ENCODE assay signal across 10 mouse cellular contexts in the genomic region with DNA sequence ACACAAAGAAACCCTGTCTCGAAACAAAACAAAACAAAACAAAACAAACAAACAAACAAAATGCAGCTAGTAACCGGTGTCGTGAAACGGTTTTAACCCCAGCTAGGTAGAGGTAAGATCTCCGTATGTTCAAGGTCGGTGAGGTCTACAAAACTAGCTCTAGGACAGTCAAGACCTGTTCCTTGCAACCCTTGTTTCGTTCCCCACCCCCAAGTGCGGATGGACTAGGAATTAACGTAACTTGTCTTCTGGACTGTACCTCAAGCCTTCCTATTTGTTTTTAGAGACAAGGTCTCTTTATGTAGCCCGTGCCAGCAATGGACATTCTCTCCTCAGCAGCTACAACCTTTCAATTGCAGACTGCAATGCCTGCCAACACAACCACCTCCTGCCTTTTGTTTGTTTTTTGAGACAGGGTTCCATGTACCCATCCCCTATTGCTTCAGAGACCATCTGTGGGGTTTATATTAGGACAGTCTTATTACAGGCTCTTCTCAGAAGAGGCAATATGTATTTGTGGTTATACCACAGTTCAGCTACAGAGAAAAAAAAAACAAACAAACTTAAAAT. TPM values are rescaled to one million over a fixed set of nuclear protein-coding genes. Genes with fewer than 3 reads are reported as not detected.
DNase-seq lines count a peak whose midpoint lies in the region; ATAC-seq and TF ChIP-seq lines count a peak whose summit lies in the region.
"Had no signal": no experiment of that assay in that cellular context is flagged by ENCODE, and none has a peak within 500 bp of the region (broad histone marks: within the 10 kb centered on the region; RNA-seq: fewer than 3 reads in every experiment).

No protein-coding gene starts in this region.

- in situ Hi-C loops in ES-E14 (cut with MboI; ENCODE audit: low sequenced_read_pairs in 2 of 2, unreplicated experiment in 2 of 2), result no loop called here

- H3K9ac ChIP-seq in kidney, embryonic 15.5 days, result no peak overlapping the region
- peak overlapping the region; percentile 75; the same call in 1 of the 2 replicates for H3K9ac ChIP-seq in ES-E14 (ENCODE audit: insufficient read depth, low read depth, low read length, poor library complexity, severe bottlenecking)
- no peak overlapping the region for H3K9ac ChIP-seq in embryonic facial prominence, embryonic 12.5 days
- H3K9ac ChIP-seq in liver, embryonic 14.5 days (replicated peaks), result no peak overlapping the region
- no peak overlapping the region for H3K9ac ChIP-seq in midbrain, embryonic 14.5 days (replicated peaks; ENCODE audit: low read length)

- peak overlapping the region; percentile 98 for H3K27ac ChIP-seq in kidney, embryonic 15.5 days
- H3K27ac ChIP-seq in ES-E14 (ENCODE audit: insufficient read depth, low read depth, low read length, poor library complexity, severe bottlenecking), result peak overlapping the region; percentile 99
- H3K27ac ChIP-seq in embryonic facial prominence, embryonic 12.5 days, result peak overlapping the region; percentile 76
- H3K27ac ChIP-seq in liver, embryonic 14.5 days, result peak overlapping the region; percentile 4
- no peak overlapping the region for H3K27ac ChIP-seq in midbrain, embryonic 14.5 days (replicated peaks; ENCODE audit: low read depth, low read length)

- no peaks in the 10 kb centered on the region for H3K9me3 ChIP-seq in kidney, embryonic 15.5 days (replicated peaks)
- no peaks in the 10 kb centered on the region for H3K9me3 ChIP-seq in ES-E14 (ENCODE audit: control insufficient read depth, insufficient read depth, low read depth, low read length)
- no peaks in the 10 kb centered on the region for H3K9me3 ChIP-seq in embryonic facial prominence, embryonic 12.5 days
- no peaks in the 10 kb centered on the region for H3K9me3 ChIP-seq in liver, embryonic 14.5 days (ENCODE audit: control insufficient read depth, low read length)
- H3K9me3 ChIP-seq in midbrain, embryonic 14.5 days (ENCODE audit: control insufficient read depth, low read length), result no peaks in the 10 kb centered on the region

- 87% methylated on average over 10 of the region's 10 CpGs for WGBS in kidney, embryonic 15.5 days
- 71% methylated on average over 10 of the region's 10 CpGs for WGBS in embryonic facial prominence, embryonic 12.5 days
- 75% methylated on average over 10 of the region's 10 CpGs for WGBS in liver, embryonic 14.5 days (ENCODE audit: insufficient replicate concordance)
- WGBS in midbrain, embryonic 14.5 days, result 84% methylated on average over 10 of the region's 10 CpGs

- no peak for ATAC-seq in kidney, embryonic 15.5 days (replicated peaks; ENCODE audit: low FRiP score)
- ATAC-seq in embryonic facial prominence, embryonic 12.5 days (ENCODE audit: insufficient number of reproducible peaks, insufficient read depth, low FRiP score, low TSS enrichment), result no peak
- no peak for ATAC-seq in liver, embryonic 14.5 days (ENCODE audit: insufficient read depth)
- no peak for ATAC-seq in midbrain, embryonic 14.5 days (ENCODE audit: low FRiP score, low TSS enrichment)
- ATAC-seq: forebrain, embryonic 14.5 days had no signal

- H3K27me3 ChIP-seq in kidney, embryonic 15.5 days, result no peaks in the 10 kb centered on the region
- H3K27me3 ChIP-seq in embryonic facial prominence, embryonic 12.5 days, result no peaks in the 10 kb centered on the region
- H3K27me3 ChIP-seq in liver, embryonic 14.5 days (ENCODE audit: control insufficient read depth, insufficient read depth, low read length), result no peaks in the 10 kb centered on the region
- no peaks in the 10 kb centered on the region for H3K27me3 ChIP-seq in midbrain, embryonic 14.5 days (ENCODE audit: control insufficient read depth, insufficient read depth, low read length)

- peaks cover 27% of the 10 kb centered on the region for H3K4me1 ChIP-seq in kidney, embryonic 15.5 days
- H3K4me1 ChIP-seq in ES-E14 (ENCODE audit: control insufficient read depth in 2 of 2, insufficient read depth in 2 of 2, low read length in 2 of 2, poor library complexity in 1 of 2), result peaks cover 12 to 17% of the 10 kb centered on the region in 2 experiments
- peaks cover 15% of the 10 kb centered on the region for H3K4me1 ChIP-seq in embryonic facial prominence, embryonic 12.5 days
- H3K4me1 ChIP-seq in liver, embryonic 14.5 days (replicated peaks; ENCODE audit: control insufficient read depth in 2 of 2, insufficient read depth in 2 of 2, low read length in 1 of 2), result peaks cover 30 to 41% of the 10 kb centered on the region in 2 experiments
- peaks cover 12% of the 10 kb centered on the region for H3K4me1 ChIP-seq in midbrain, embryonic 14.5 days (ENCODE audit: control insufficient read depth, insufficient read depth, low read length)

- no peak for TF ChIP-seq CTCF in liver, embryonic 14.5 days (IDR thresholded peaks at IDR 0.05; ENCODE audit: low read depth)

- H3K4me3 ChIP-seq in kidney, embryonic 15.5 days (replicated peaks), result no peak overlapping the region
- H3K4me3 ChIP-seq in ES-E14 (ENCODE audit: insufficient read depth in 1 of 2, low read depth in 1 of 2, low read length in 2 of 2, poor library complexity in 1 of 2, severe bottlenecking in 1 of 2), result peak overlapping the region; percentile 24 to 60
- no peak overlapping the region for H3K4me3 ChIP-seq in embryonic facial prominence, embryonic 12.5 days
- H3K4me3 ChIP-seq in liver, embryonic 14.5 days (ENCODE audit: insufficient read depth in 1 of 2, low read depth in 2 of 2, low read length in 2 of 2), result no peak overlapping the region; a peak in 1 of 4 replicates
- H3K4me3 ChIP-seq in midbrain, embryonic 14.5 days (replicated peaks; ENCODE audit: low read depth, low read length), result no peak overlapping the region

- H3K36me3 ChIP-seq in kidney, embryonic 15.5 days, result no peaks in the 10 kb centered on the region
- H3K36me3 ChIP-seq in ES-E14 (ENCODE audit: control insufficient read depth, insufficient read depth, low read length, poor library complexity, severe bottlenecking), result no peaks in the 10 kb centered on the region
- no peaks in the 10 kb centered on the region for H3K36me3 ChIP-seq in embryonic facial prominence, embryonic 12.5 days
- no peaks in the 10 kb centered on the region for H3K36me3 ChIP-seq in liver, embryonic 14.5 days (replicated peaks; ENCODE audit: control insufficient read depth, insufficient read depth, low read depth)
- H3K36me3 ChIP-seq in midbrain, embryonic 14.5 days (ENCODE audit: control insufficient read depth, insufficient read depth, low read length), result no peaks in the 10 kb centered on the region

- DNase-seq in kidney, postnatal 10 days, result no peak
- DNase-seq in ES-E14 (ENCODE audit: low read depth, low spot score), result no peak
- no peak for DNase-seq in liver, embryonic 14.5 days (ENCODE audit: low read depth in 3 of 3, low spot score in 3 of 3)
- no peak for DNase-seq in adrenal gland, postnatal 4 days (ENCODE audit: low spot score in 2 of 2)
- DNase-seq in midbrain, embryonic 14.5 days, result no peak
- DNase-seq: cerebellum, postnatal 10 days had no signal

- no peak for TF ChIP-seq EP300 in liver, embryonic 14.5 days (IDR thresholded peaks at IDR 0.05; ENCODE audit: low read depth)

- peak overlapping the region; percentile 78 for H3K4me2 ChIP-seq in kidney, embryonic 15.5 days
- no peak overlapping the region; the same call in 1 of the 2 replicates for H3K4me2 ChIP-seq in embryonic facial prominence, embryonic 12.5 days (replicated peaks)
- H3K4me2 ChIP-seq in liver, embryonic 14.5 days (ENCODE audit: low read depth), result peak overlapping the region; percentile 95
- H3K4me2 ChIP-seq in midbrain, embryonic 14.5 days (ENCODE audit: low read length), result no peak overlapping the region

RNA-seq across cellular contexts. Expression of a gene that starts 5.4 kb away (rescaled TPM):
- 10.8 and 11.1 TPM in 2 replicates for polyA plus RNA-seq in kidney, embryonic 15.5 days (2015; fragmentation: Nextera tagmentation; extraction: Ambion mirVana)
- 93.4 and 130 TPM in 2 replicates for total RNA-seq in ES-E14 (2012; rRNA removed)
- polyA plus RNA-seq in embryonic facial prominence, embryonic 12.5 days (2016; fragmentation: Nextera tagmentation; extraction: Ambion mirVana), result 12.0 TPM in 2 replicates
- polyA plus RNA-seq in liver, embryonic 14.5 days (2012; rRNA removed), result 9.2 and 9.5 TPM in 2 replicates
- 5.0 and 5.4 TPM in 2 replicates for polyA plus RNA-seq in liver, embryonic 14.5 days (2014; fragmentation: Nextera tagmentation; extraction: Ambion mirVana)
- 100 to 1,000 TPM; 101 to 110 TPM for total RNA-seq in adrenal gland, postnatal 4 days (2021)
- 6.0 and 7.4 TPM in 2 replicates for polyA plus RNA-seq in midbrain, embryonic 14.5 days (2014; fragmentation: Nextera tagmentation; extraction: Ambion mirVana)

RNA-seq across cellular contexts. Expression of a gene that starts 33.6 kb away (rescaled TPM):
- polyA plus RNA-seq in kidney, embryonic 15.5 days (2015; fragmentation: Nextera tagmentation; extraction: Ambion mirVana), result 1.3 and 5.9 TPM in 2 replicates
- total RNA-seq in ES-E14 (2012; rRNA removed), result 0.09 TPM in 1 of 2 replicates, not detected in the other
- 8.5 and 9.4 TPM in 2 replicates for polyA plus RNA-seq in embryonic facial prominence, embryonic 12.5 days (2016; fragmentation: Nextera tagmentation; extraction: Ambion mirVana)
- 0.01 and 0.07 TPM in 2 replicates for polyA plus RNA-seq in liver, embryonic 14.5 days (2012; rRNA removed)
- polyA plus RNA-seq in liver, embryonic 14.5 days (2014; fragmentation: Nextera tagmentation; extraction: Ambion mirVana), result 0.04 TPM in 1 of 2 replicates, not detected in the other
- under 1 TPM; 0.31 to 0.48 TPM for total RNA-seq in adrenal gland, postnatal 4 days (2021)
- 0.21 TPM in 1 of 2 replicates, not detected in the other for polyA plus RNA-seq in midbrain, embryonic 14.5 days (2014; fragmentation: Nextera tagmentation; extraction: Ambion mirVana)
- polyA plus RNA-seq: large intestine, adult 2 months had no signal

RNA-seq across cellular contexts. Expression of a gene that starts 44.6 kb away (rescaled TPM):
- 0.75 and 1.7 TPM in 2 replicates for polyA plus RNA-seq in kidney, embryonic 15.5 days (2015; fragmentation: Nextera tagmentation; extraction: Ambion mirVana)
- 5.6 and 16.5 TPM in 2 replicates for total RNA-seq in ES-E14 (2012; rRNA removed)
- 0.13 and 0.60 TPM in 2 replicates for polyA plus RNA-seq in embryonic facial prominence, embryonic 12.5 days (2016; fragmentation: Nextera tagmentation; extraction: Ambion mirVana)
- 0.05 and 0.06 TPM in 2 replicates for polyA plus RNA-seq in liver, embryonic 14.5 days (2012; rRNA removed)
- polyA plus RNA-seq in liver, embryonic 14.5 days (2014; fragmentation: Nextera tagmentation; extraction: Ambion mirVana), result 0.11 and 0.23 TPM in 2 replicates
- total RNA-seq in adrenal gland, postnatal 4 days (2021), result 1 to 10 TPM; 2.8 to 3.1 TPM
- polyA plus RNA-seq in midbrain, embryonic 14.5 days (2014; fragmentation: Nextera tagmentation; extraction: Ambion mirVana), result 0.18 and 0.39 TPM in 2 replicates

RNA-seq across cellular contexts. Expression of a gene that starts 50.0 kb away (rescaled TPM):
- 83.2 and 83.7 TPM in 2 replicates for polyA plus RNA-seq in kidney, embryonic 15.5 days (2015; fragmentation: Nextera tagmentation; extraction: Ambion mirVana)
- 69.2 and 86.0 TPM in 2 replicates for total RNA-seq in ES-E14 (2012; rRNA removed)
- polyA plus RNA-seq in embryonic facial prominence, embryonic 12.5 days (2016; fragmentation: Nextera tagmentation; extraction: Ambion mirVana), result 78.4 and 89.3 TPM in 2 replicates
- 31.0 and 33.7 TPM in 2 replicates for polyA plus RNA-seq in liver, embryonic 14.5 days (2012; rRNA removed)
- polyA plus RNA-seq in liver, embryonic 14.5 days (2014; fragmentation: Nextera tagmentation; extraction: Ambion mirVana), result 44.3 and 48.9 TPM in 2 replicates
- total RNA-seq in adrenal gland, postnatal 4 days (2021), result 10 to 100 TPM; 32.3 to 39.0 TPM
- 27.6 and 30.6 TPM in 2 replicates for polyA plus RNA-seq in midbrain, embryonic 14.5 days (2014; fragmentation: Nextera tagmentation; extraction: Ambion mirVana)

RNA-seq across cellular contexts. Expression of a gene that starts 58.3 kb away (rescaled TPM):
- 82.9 and 86.1 TPM in 2 replicates for polyA plus RNA-seq in kidney, embryonic 15.5 days (2015; fragmentation: Nextera tagmentation; extraction: Ambion mirVana)
- 13.2 and 26.3 TPM in 2 replicates for total RNA-seq in ES-E14 (2012; rRNA removed)
- polyA plus RNA-seq in embryonic facial prominence, embryonic 12.5 days (2016; fragmentation: Nextera tagmentation; extraction: Ambion mirVana), result 59.0 and 59.8 TPM in 2 replicates
- polyA plus RNA-seq in liver, embryonic 14.5 days (2012; rRNA removed), result 69.0 and 84.6 TPM in 2 replicates
- polyA plus RNA-seq in liver, embryonic 14.5 days (2014; fragmentation: Nextera tagmentation; extraction: Ambion mirVana), result 111 and 117 TPM in 2 replicates
- 10 to 100 TPM; 63.2 to 81.5 TPM for total RNA-seq in adrenal gland, postnatal 4 days (2021)
- 127 and 133 TPM in 2 replicates for polyA plus RNA-seq in midbrain, embryonic 14.5 days (2014; fragmentation: Nextera tagmentation; extraction: Ambion mirVana)

Comparison
In these comparisons a context has a peak if more than half of its experiments do, and no peak if none do; other contexts are left out.
1. H3K4me2 ChIP-seq: peak in kidney, embryonic 15.5 days (single experiment) and liver, embryonic 14.5 days (single experiment); none in embryonic facial prominence, embryonic 12.5 days (single experiment) and midbrain, embryonic 14.5 days (single experiment).
2. H3K4me3 ChIP-seq: peak in ES-E14 (2 of 2); none in kidney, embryonic 15.5 days (single experiment), embryonic facial prominence, embryonic 12.5 days (single experiment), liver, embryonic 14.5 days (0 of 2) and midbrain, embryonic 14.5 days (single experiment).